Mouse (Mus musculus): ENCODE results near the gene Sema3b. TPM values are rescaled to one million over a fixed set of nuclear protein-coding genes. Genes with fewer than 3 reads are reported as not detected.
A peak's percentile ranks its signal among the peaks of the same experiment; 100 is the strongest.
"Not testable (repeated sequence)": the region's sequence is repeated elsewhere in the genome, so short reads cannot be mapped to it uniquely, and the experiment has no call there.

Sema3b gene
- polyA plus RNA-seq, 2 experiments = 0.22 to 0.33 TPM

- H3K4me3 ChIP-seq (ENCODE audit: insufficient read depth in 1 of 2, low read depth in 2 of 2, low read length in 2 of 2); H3K36me3 ChIP-seq (replicated peaks; ENCODE audit: control insufficient read depth, insufficient read depth, low read depth); H3K9me3 ChIP-seq (ENCODE audit: control insufficient read depth, low read length); H3K27me3 ChIP-seq (ENCODE audit: control insufficient read depth, insufficient read depth, low read length); H3K27ac ChIP-seq; ATAC-seq (ENCODE audit: insufficient read depth); DNase-seq (ENCODE audit: low read depth in 3 of 3, low spot score in 3 of 3); H3K4me2 ChIP-seq (ENCODE audit: low read depth); H3K9ac ChIP-seq (replicated peaks): not testable (repeated sequence)
- TF ChIP-seq CTCF (IDR thresholded peaks at IDR 0.05; ENCODE audit: low read depth) = 0 out of 2 replicates have a peak, but pooled peaks have one; percentile 46
- WGBS (ENCODE audit: insufficient replicate concordance) = 30% methylated on average over 5 of the region's 5 CpGs
- H3K4me1 ChIP-seq (replicated peaks; ENCODE audit: control insufficient read depth in 2 of 2, insufficient read depth in 2 of 2, low read length in 1 of 2) = peaks cover 26 to 41% of the 10 kb centered on the region in 2 experiments
Observed at GRCm38 (mm10) chr9:107565556-107565955, 43.5 kb downstream of the Sema3b start.

- ATAC-seq (ENCODE audit: insufficient read depth) (peak; percentile 95), DNase-seq (ENCODE audit: low read depth in 3 of 3, low spot score in 3 of 3) (peak; percentile 91 to 93 (median 93))
- no peaks in the 10 kb centered on the region for H3K9me3 ChIP-seq (ENCODE audit: control insufficient read depth, low read length)
- under 1% methylated on average over 46 of the region's 46 CpGs for WGBS (ENCODE audit: insufficient replicate concordance)
- H3K9ac ChIP-seq (replicated peaks) = peak within 1 kb of the TSS; percentile 75
- peak within 1 kb of the TSS; percentile 91 for H3K4me2 ChIP-seq (ENCODE audit: low read depth)
- H3K4me3 ChIP-seq (ENCODE audit: insufficient read depth in 1 of 2, low read depth in 2 of 2, low read length in 2 of 2) = peak within 1 kb of the TSS; percentile 66 to 80
- TF ChIP-seq CTCF (IDR thresholded peaks at IDR 0.05; ENCODE audit: low read depth) (no peak), EP300 (IDR thresholded peaks at IDR 0.05; ENCODE audit: low read depth) (no peak)
- peaks cover 33% of the 10 kb centered on the region for H3K36me3 ChIP-seq (replicated peaks; ENCODE audit: control insufficient read depth, insufficient read depth, low read depth)
- no peaks in the 10 kb centered on the region for H3K27me3 ChIP-seq (ENCODE audit: control insufficient read depth, insufficient read depth, low read length)
- H3K27ac ChIP-seq = peak within 1 kb of the TSS; percentile 63
- H3K4me1 ChIP-seq (replicated peaks; ENCODE audit: control insufficient read depth in 2 of 2, insufficient read depth in 2 of 2, low read length in 1 of 2) = peaks cover 15 to 30% of the 10 kb centered on the region in 2 experiments
Observed at GRCm38 (mm10) chr9:107563029-107563581, 45.9 kb downstream of the Sema3b start, which contains the start of gene Tusc2. TSS of gene Tusc2 (plus strand) at chr9:107563255.

GRCm38 (mm10) chr9:107556346-107556745 lies 52.7 kb downstream of the Sema3b start:
- Histone ChIP-seq H3K4me3 (ENCODE audit: insufficient read depth in 1 of 2, low read depth in 2 of 2, low read length in 2 of 2) (peak overlapping the region in 1 of 2 experiments; percentile 83; a peak in 3 of 4 replicates), H3K9me3 (ENCODE audit: control insufficient read depth, low read length) (no peaks in the 10 kb centered on the region), H3K4me1 (replicated peaks; ENCODE audit: control insufficient read depth in 2 of 2, insufficient read depth in 2 of 2, low read length in 1 of 2) (peaks cover 31 to 36% of the 10 kb centered on the region in 2 experiments), H3K27ac (peak overlapping the region; percentile 37; the same call in 1 of the 2 replicates), H3K9ac (replicated peaks) (peak overlapping the region; percentile 87), H3K36me3 (replicated peaks; ENCODE audit: control insufficient read depth, insufficient read depth, low read depth) (peaks cover 46% of the 10 kb centered on the region), H3K4me2 (ENCODE audit: low read depth) (peak overlapping the region; percentile 90), H3K27me3 (ENCODE audit: control insufficient read depth, insufficient read depth, low read length) (no peaks in the 10 kb centered on the region; the same call in 1 of the 2 replicates)
- no peak for ATAC-seq (ENCODE audit: insufficient read depth)
- TF ChIP-seq CTCF (IDR thresholded peaks at IDR 0.05; ENCODE audit: low read depth) (no peak), EP300 (IDR thresholded peaks at IDR 0.05; ENCODE audit: low read depth) (no peak)
- no peak for DNase-seq (ENCODE audit: low read depth in 3 of 3, low spot score in 3 of 3)
- whole genome bisulfite sequencing (ENCODE audit: insufficient replicate concordance) = 37% methylated on average over 3 of the region's 3 CpGs

DNA sequence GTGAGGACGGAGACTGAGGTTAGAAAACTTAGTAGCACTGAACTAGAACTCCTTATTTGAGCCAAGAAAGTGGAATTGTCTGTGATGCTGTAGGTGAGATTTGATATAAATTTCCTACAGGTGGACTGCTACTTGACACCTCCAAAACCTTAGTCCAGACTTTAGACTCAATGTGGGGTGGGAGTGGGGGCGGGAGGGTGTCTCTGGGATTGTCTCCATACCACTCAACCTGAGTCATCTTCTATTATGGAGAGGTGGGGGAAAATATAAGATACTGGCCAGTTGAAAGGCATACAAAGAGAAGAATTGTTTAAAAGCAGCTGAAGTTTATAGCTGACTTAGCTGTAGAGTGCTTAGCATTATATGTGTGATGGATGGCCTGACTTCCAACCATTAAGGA lies 53.3 kb downstream of the Sema3b start:
- Histone ChIP-seq H3K9me3 (ENCODE audit: control insufficient read depth, low read length) (no peaks in the 10 kb centered on the region), H3K4me1 (replicated peaks; ENCODE audit: control insufficient read depth in 2 of 2, insufficient read depth in 2 of 2, low read length in 1 of 2) (peaks cover 35 to 41% of the 10 kb centered on the region in 2 experiments), H3K36me3 (replicated peaks; ENCODE audit: control insufficient read depth, insufficient read depth, low read depth) (peaks cover 39% of the 10 kb centered on the region), H3K4me3 (ENCODE audit: insufficient read depth in 1 of 2, low read depth in 2 of 2, low read length in 2 of 2) (peak overlapping the region; percentile 74 to 83), H3K4me2 (ENCODE audit: low read depth) (peak overlapping the region; percentile 90), H3K27me3 (ENCODE audit: control insufficient read depth, insufficient read depth, low read length) (peaks cover 1% of the 10 kb centered on the region; the same call in 1 of the 2 replicates), H3K27ac (peak overlapping the region; percentile 79), H3K9ac (replicated peaks) (peak overlapping the region; percentile 87)
- WGBS (ENCODE audit: insufficient replicate concordance) = 26% methylated on average over 2 of the region's 2 CpGs
- no peak for DNase-seq (ENCODE audit: low read depth in 3 of 3, low spot score in 3 of 3)
- TF ChIP-seq EP300 (IDR thresholded peaks at IDR 0.05; ENCODE audit: low read depth) = no peak
- no peak for TF ChIP-seq CTCF (IDR thresholded peaks at IDR 0.05; ENCODE audit: low read depth)
- ATAC-seq (ENCODE audit: insufficient read depth) = no peak

GRCm38 (mm10) chr9:107555031-107555457 lies 54.0 kb downstream of the Sema3b start:
- Histone ChIP-seq H3K9me3 (ENCODE audit: control insufficient read depth, low read length) (no peaks in the 10 kb centered on the region), H3K4me2 (ENCODE audit: low read depth) (peak overlapping the region; percentile 90), H3K4me1 (replicated peaks; ENCODE audit: control insufficient read depth in 2 of 2, insufficient read depth in 2 of 2, low read length in 1 of 2) (peaks cover 35 to 42% of the 10 kb centered on the region in 2 experiments), H3K36me3 (replicated peaks; ENCODE audit: control insufficient read depth, insufficient read depth, low read depth) (peaks cover 34% of the 10 kb centered on the region), H3K27ac (peak overlapping the region; percentile 79), H3K4me3 (ENCODE audit: insufficient read depth in 1 of 2, low read depth in 2 of 2, low read length in 2 of 2) (peak overlapping the region; percentile 74 to 83), H3K27me3 (ENCODE audit: control insufficient read depth, insufficient read depth, low read length) (peaks cover 3% of the 10 kb centered on the region; the same call in 1 of the 2 replicates), H3K9ac (replicated peaks) (peak overlapping the region; percentile 87)
- TF ChIP-seq EP300 (IDR thresholded peaks at IDR 0.05; ENCODE audit: low read depth) (no peak), CTCF (IDR thresholded peaks at IDR 0.05; ENCODE audit: low read depth) (no peak)
- ATAC-seq (ENCODE audit: insufficient read depth) = peak; percentile 10
- DNase-seq (ENCODE audit: low read depth in 3 of 3, low spot score in 3 of 3) = no peak
- 0% methylated on average over 23 of the region's 23 CpGs for WGBS (ENCODE audit: insufficient replicate concordance)

Data from liver, embryonic 14.5 days (tissue).